Mouse (Mus musculus) heart, adult 2 months (tissue): ENCODE results near the gene Wdr1. TPM values are rescaled to one million over a fixed set of nuclear protein-coding genes. Genes with fewer than 3 reads are reported as not detected.

Experiments
- DNase-seq, 2 experiments: peaks; one replicate each; pipeline ENCODE4 v3.0.0; 2021
- H3K27ac ChIP-seq: fragments of 200-600 bp; 2 replicates; pipeline ENCODE4 v1.8.1; 2022
- H3K27me3 ChIP-seq: fragments of 200-500 bp; 2 replicates; pipeline ENCODE4 v1.6.1; 2012; ENCODE audit warnings: mild to moderate bottlenecking, low read length, inconsistent platforms, mixed read lengths; ENCODE audit not compliant: control insufficient read depth, insufficient read depth
- H3K36me3 ChIP-seq: fragments of 200-500 bp; 2 replicates; pipeline ENCODE4 v1.6.1; 2012; ENCODE audit warnings: low read length, inconsistent platforms; ENCODE audit not compliant: control insufficient read depth, insufficient read depth
- H3K4me1 ChIP-seq: fragments of 200-500 bp; 2 replicates; pipeline ENCODE4 v1.6.1; 2011; ENCODE audit warnings: low read length; ENCODE audit not compliant: control insufficient read depth, insufficient read depth
- H3K4me3 ChIP-seq: fragments of 200-600 bp; 2 replicates; pipeline ENCODE4 v1.8.1; 2022
- H3K79me2 ChIP-seq: fragments of 200-500 bp; replicated peaks from 2 replicates; pipeline ENCODE4 v1.6.1; 2012; ENCODE audit warnings: mild to moderate bottlenecking, inconsistent platforms, low read length, moderate library complexity, mixed read lengths; ENCODE audit not compliant: control insufficient read depth, insufficient read depth
- H3K9ac ChIP-seq: fragments of 200-500 bp; 2 replicates; pipeline ENCODE4 v1.6.1; 2012; ENCODE audit warnings: low read depth, mild to moderate bottlenecking, control low read depth, inconsistent platforms, low read length, mixed read lengths
- CTCF ChIP-seq: fragments of 200-600 bp; IDR thresholded peaks from 2 replicates; pipeline ENCODE4 v1.8.1; 2022; ENCODE audit warnings: antibody characterized with exemption, mild to moderate bottlenecking, moderate library complexity
- EP300 ChIP-seq: fragments of 200-500 bp; IDR thresholded peaks from 2 replicates; pipeline ENCODE4 v1.6.1; 2011; ENCODE audit warnings: low read depth, low read length, control low read depth; ENCODE audit not compliant: insufficient read depth
- POLR2A ChIP-seq: fragments of 200-500 bp; IDR thresholded peaks from 2 replicates; pipeline ENCODE4 v1.6.1; 2011; ENCODE audit warnings: mild to moderate bottlenecking, low read depth, low read length, control low read depth; ENCODE audit not compliant: insufficient read depth
- WGBS: fragments of 180-500 bp; shearing (Covaris S2); methylation state at CpG from one replicate; pipeline ENCODE4 v1.1.7; 2018; 5-methylcytosine and 5-hydroxymethylcytosine counted together
- intact Hi-C: fragments of 180-260 bp; cut with DNase I; formaldehyde crosslinking; loops from one replicate; pipeline ENCODE4 v1.15.1; 2025
- polyA plus RNA-seq: library from polyadenylated mRNA; depleted of rRNA; stranded (reverse); fragments of >200 nt; gene quantifications from 2 replicates; pipeline ENCODE4 v1.2.3, GENCODE M21; 2012
- total RNA-seq, 2 experiments: library from RNA; stranded (reverse); gene quantifications; 2 replicates each; pipeline ENCODE4 v1.2.3; 2021

Wdr1 gene
- total and polyA plus RNA-seq, 3 experiments, result 105 to 119 (median 107) TPM

GRCm38 (mm10) chr5:38560586-38561425 is 2.2 kb downstream of the Wdr1 start:
- H3K9ac ChIP-seq, result peak overlapping the region; percentile 97
- H3K79me2 ChIP-seq, result peaks cover 8% of the 10 kb centered on the region
- intact Hi-C loops, result loop anchor here (2.0 kb wide), 1 partner anchor 28 kb away; no protein-coding TSS in a partner anchor
- H3K4me1 ChIP-seq, result peaks cover 14% of the 10 kb centered on the region
- peak; percentile 71 to 72 for DNase-seq
- H3K36me3 ChIP-seq, result peaks cover 13% of the 10 kb centered on the region
- no peaks in the 10 kb centered on the region for H3K27me3 ChIP-seq
- peak overlapping the region; percentile 89 for H3K27ac ChIP-seq
- WGBS, result under 1% methylated on average over 41 of the region's 41 CpGs
- H3K4me3 ChIP-seq, result peak overlapping the region; percentile 94
- no peak for TF ChIP-seq EP300
- no peak for TF ChIP-seq CTCF
- no peak for TF ChIP-seq POLR2A

- peaks cover 26% of the 10 kb centered on the region for H3K4me1 ChIP-seq
Measured at GRCm38 (mm10) chr5:38558831-38559230, 4.2 kb downstream of the Wdr1 start.

GRCm38 (mm10) chr5:38557811-38558210 is 5.2 kb downstream of the Wdr1 start:
- 87% methylated on average over 4 of the region's 4 CpGs for WGBS
- Histone ChIP-seq H3K27ac (no peak overlapping the region; the same call in 1 of the 2 replicates), H3K9ac (no peak overlapping the region), H3K79me2 (peaks cover 16% of the 10 kb centered on the region), H3K4me1 (peaks cover 32% of the 10 kb centered on the region), H3K27me3 (no peaks in the 10 kb centered on the region), H3K36me3 (peaks cover 23% of the 10 kb centered on the region), H3K4me3 (no peak overlapping the region)
- intact Hi-C loops, result no loop called here
- TF ChIP-seq CTCF, result no peak
- no peak for TF ChIP-seq POLR2A
- no peak for TF ChIP-seq EP300
- no peak for DNase-seq

More at GRCm38 (mm10) chr5:38558831-38559230, 4.2 kb downstream of the Wdr1 start:
- Histone ChIP-seq H3K36me3 (peaks cover 13% of the 10 kb centered on the region), H3K27ac (peak overlapping the region; percentile 42), H3K9ac (0 out of 2 replicates have a peak overlapping the region, but pooled peaks have one; percentile 8), H3K27me3 (no peaks in the 10 kb centered on the region), H3K79me2 (peaks cover 10% of the 10 kb centered on the region), H3K4me3 (no peak overlapping the region)
- intact Hi-C loops, result no loop called here
- no peak for TF ChIP-seq POLR2A
- no peak for TF ChIP-seq CTCF
- no peak for TF ChIP-seq EP300
- peak in 1 of 2 experiments; percentile 37 for DNase-seq
- 52% methylated on average over 5 of the region's 5 CpGs for WGBS

GRCm38 (mm10) chr5:38556406-38556805 is 6.6 kb downstream of the Wdr1 start:
- no peak for DNase-seq
- no peaks in the 10 kb centered on the region for H3K27me3 ChIP-seq
- no peak overlapping the region for H3K9ac ChIP-seq
- H3K36me3 ChIP-seq, result peaks cover 26% of the 10 kb centered on the region
- H3K27ac ChIP-seq, result no peak overlapping the region
- TF ChIP-seq POLR2A (no peak), CTCF (no peak), EP300 (no peak)
- H3K79me2 ChIP-seq, result peaks cover 16% of the 10 kb centered on the region
- H3K4me3 ChIP-seq, result no peak overlapping the region
- WGBS, result 41% methylated on average over 3 of the region's 3 CpGs
- peaks cover 35% of the 10 kb centered on the region for H3K4me1 ChIP-seq
- intact Hi-C loops, result no loop called here

- TF ChIP-seq CTCF (no peak), EP300 (no peak), POLR2A (no peak)
- Histone ChIP-seq H3K4me3 (no peak overlapping the region), H3K27ac (peak overlapping the region; percentile 31), H3K79me2 (peaks cover 11% of the 10 kb centered on the region), H3K27me3 (no peaks in the 10 kb centered on the region), H3K9ac (no peak overlapping the region), H3K36me3 (peaks cover 45% of the 10 kb centered on the region), H3K4me1 (peaks cover 43% of the 10 kb centered on the region)
- intact Hi-C loops, result no loop called here
- DNase-seq, result peak in 1 of 2 experiments; percentile 26
- WGBS, result 21% methylated on average over 3 of the region's 3 CpGs
Measured at GRCm38 (mm10) chr5:38553953-38554352, 9.1 kb downstream of the Wdr1 start.

- 80% methylated on average over 4 of the region's 4 CpGs for WGBS
- H3K36me3 ChIP-seq, result peaks cover 46% of the 10 kb centered on the region
Measured at GRCm38 (mm10) chr5:38553491-38553890, 9.5 kb downstream of the Wdr1 start.

More at GRCm38 (mm10) chr5:38553491-38553890, 9.5 kb downstream of the Wdr1 start:
- peaks cover 11% of the 10 kb centered on the region for H3K79me2 ChIP-seq
- H3K9ac ChIP-seq, result no peak overlapping the region
- no peaks in the 10 kb centered on the region for H3K27me3 ChIP-seq
- no peak for DNase-seq
- H3K4me1 ChIP-seq, result peaks cover 41% of the 10 kb centered on the region
- H3K4me3 ChIP-seq, result no peak overlapping the region
- TF ChIP-seq POLR2A (no peak), CTCF (no peak), EP300 (no peak)
- H3K27ac ChIP-seq, result peak overlapping the region; percentile 31
- intact Hi-C loops, result no loop called here
